Mouse (Mus musculus) embryonic fibroblast, embryonic 13.5 days (primary cell): ENCODE results near the gene Cerkl.

Source experiments
- CTCF ChIP-seq: IDR thresholded peaks from 2 replicates; pipeline ENCODE4 v1.5.1; 2011; ENCODE audit warnings: mild to moderate bottlenecking, control low read depth, low read length, moderate library complexity, borderline replicate concordance; ENCODE audit not compliant: insufficient read depth
- POLR2A ChIP-seq: IDR thresholded peaks from 2 replicates; pipeline ENCODE4 v1.6.1; 2011; ENCODE audit warnings: low read depth, mild to moderate bottlenecking, control low read depth, low read length, moderate library complexity

GRCm38 (mm10) chr2:79397107-79397506 lies 59.5 kb downstream of the Cerkl start:
- TF ChIP-seq CTCF (no peak), POLR2A (no peak)
